Mouse (Mus musculus) T-helper 2 cell (primary cell): ENCODE measurements around the gene Ptprb.

Experiments used
- in situ Hi-C: fragments of 300-600 bp; cut with MboI, MseI; formaldehyde crosslinking; loops from one replicate; pipeline ENCODE4 v1.15.1; 2025; ENCODE audit warnings: high pct_unique_total_duplicates

Ptprb gene

DNA sequence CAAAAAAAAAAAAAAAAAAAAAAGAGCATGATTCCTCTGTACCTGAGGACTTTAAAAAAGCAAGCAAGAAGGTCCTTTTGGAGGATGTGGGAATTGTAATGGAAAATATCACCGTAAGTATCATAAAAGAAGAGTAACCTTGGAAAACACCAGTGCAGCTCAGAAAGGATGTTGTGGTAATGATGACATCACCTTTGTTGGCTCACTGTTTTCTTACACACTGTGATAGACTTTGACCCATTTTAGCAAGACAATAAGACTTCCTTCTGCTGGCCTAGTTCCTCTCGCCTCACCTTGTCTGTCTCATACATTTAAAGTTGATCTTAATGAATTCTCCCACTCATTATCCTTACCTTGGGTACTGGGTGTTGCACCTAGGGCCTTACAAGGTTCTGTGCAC is 147.2 kb downstream of the Ptprb start:
- in situ Hi-C loops: no loop called here

DNA sequence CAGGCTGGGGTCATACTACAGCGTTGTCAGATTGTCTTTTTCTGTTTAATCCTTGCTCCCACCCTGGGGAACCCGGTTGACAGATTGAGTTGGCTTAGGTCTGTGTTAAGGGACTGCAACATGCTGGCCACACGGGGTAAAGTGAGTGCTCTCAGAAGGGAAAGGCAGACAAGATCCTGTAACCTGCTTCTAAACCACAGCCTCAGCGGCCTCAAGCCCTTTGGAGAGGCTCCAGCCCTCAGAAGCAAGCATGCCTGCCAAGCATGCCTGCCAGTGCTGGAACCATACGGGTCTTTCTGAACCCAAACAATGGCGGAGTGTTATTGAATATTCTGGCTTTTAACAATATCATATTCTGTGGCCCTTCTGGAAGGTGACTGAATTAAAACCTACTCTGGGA is 149.6 kb downstream of the Ptprb start:
- in situ Hi-C loops: no loop called here

DNA sequence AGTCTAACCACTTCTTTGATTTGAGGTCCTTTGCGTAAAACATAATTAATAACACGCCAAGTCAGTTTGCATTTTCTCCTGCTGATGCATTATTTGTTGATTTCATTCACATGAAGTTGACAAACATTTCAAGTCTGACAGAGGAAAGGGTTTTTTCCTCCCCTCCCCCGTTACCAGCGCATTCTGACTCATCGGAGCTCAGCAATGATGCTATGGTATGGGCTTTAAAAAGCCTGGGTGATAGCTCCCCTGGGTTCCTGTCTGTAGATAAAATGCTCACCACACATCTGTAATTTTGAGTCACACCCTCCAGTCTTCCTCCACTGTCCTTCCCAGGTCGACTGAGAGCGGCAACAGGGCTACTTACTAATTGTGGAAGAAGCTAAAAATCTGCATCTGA is 150.9 kb downstream of the Ptprb start:
- in situ Hi-C loops: no loop called here

DNA sequence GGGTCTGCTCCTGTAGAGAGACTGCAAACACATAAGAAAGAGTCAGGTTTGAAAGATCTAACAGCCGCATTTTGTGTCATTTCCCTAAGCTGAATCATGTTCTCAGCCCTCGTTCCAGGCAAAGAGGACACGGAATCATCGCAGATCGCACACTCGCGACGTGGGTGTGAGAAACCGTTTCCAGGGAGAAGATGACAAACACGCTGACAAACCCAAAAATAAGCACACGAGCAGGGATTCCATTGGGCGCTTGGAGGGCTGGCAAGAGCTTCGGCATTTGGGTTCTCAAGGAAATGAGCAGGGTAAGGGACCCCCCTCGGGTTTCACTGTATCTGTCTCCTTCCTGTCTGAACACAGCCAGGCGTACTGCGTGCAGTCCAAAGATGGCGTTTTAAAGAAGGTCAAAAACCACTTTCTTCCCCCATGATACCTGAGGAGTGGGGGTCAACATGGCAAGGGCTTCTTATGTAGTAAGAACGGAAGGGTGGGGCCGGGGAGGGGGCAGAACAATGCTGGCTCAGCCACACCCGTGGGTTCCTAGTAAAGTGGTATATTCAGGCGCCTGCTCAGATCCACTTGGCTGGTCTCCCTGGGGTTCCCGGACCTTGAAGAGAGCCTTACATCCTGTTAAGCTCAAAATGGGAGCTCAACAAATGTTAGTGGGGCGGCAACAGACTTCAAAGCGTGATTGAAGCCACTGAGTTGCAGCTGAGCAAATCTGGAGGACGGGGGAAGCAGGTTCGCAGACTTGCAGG is 152.9 kb downstream of the Ptprb start:
- in situ Hi-C loops: no loop called here

DNA sequence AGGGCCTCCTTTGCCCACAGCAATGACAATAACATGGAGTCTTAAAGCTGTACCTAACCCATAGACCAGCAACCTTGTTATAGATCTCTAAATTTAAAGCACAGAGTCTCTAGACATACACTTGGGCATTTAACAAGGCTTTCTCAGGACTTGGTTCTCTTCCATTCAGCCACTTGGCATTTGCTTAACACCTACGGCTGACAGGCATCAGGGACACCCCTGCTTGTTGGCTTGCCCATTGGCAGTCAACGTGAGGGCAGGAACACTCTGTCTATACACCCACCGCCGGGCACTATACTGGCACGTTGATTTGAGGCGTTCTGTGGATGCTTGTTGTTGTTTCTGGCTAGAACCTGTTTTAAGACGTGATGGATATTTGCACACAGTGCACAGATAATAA is 157.1 kb downstream of the Ptprb start:
- in situ Hi-C loops: no loop called here

DNA sequence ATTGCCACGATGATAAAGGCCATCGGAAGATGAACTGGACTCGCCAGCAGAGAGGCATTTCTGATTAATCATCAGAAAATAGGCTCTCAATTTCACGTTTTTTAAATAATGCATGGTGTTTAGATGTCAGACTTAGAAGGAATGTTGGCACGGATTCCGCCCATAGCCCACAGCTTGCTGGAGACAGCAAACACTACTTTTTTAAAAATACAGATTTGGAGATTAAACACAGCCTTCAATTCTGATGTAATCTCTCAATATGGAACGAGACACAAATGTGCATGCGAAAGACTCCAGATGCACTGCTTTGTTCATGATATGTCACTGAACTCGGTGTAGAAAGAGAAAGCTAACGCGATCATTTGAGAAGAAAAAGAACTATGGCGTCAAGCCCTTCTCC is 160.1 kb downstream of the Ptprb start:
- in situ Hi-C loops: no loop called here
